Mouse (Mus musculus) gastrocnemius, adult 18-20 months (tissue): ENCODE measurements around the gene Dntt. TPM values are rescaled to one million over a fixed set of nuclear protein-coding genes. Genes with fewer than 3 reads are reported as not detected.

ENCODE experiments used
- total RNA-seq, 2 experiments: library from RNA; stranded (reverse); gene quantifications; 2 replicates each; pipeline ENCODE4 v1.2.3; 2021

The Dntt gene
- total RNA-seq, 2 experiments from 2014 or later, result not detected

Other genes starting within 250 kb of the Dntt start
- gene Ccnj, start 198.0 kb upstream of the Dntt start, total RNA-seq, result 1 to 10 TPM; 2.6 to 2.7 TPM
- gene Zfp518a, start 134.6 kb upstream of the Dntt start, total RNA-seq, result 1 to 10 TPM; 5.0 to 6.2 TPM
- gene Blnk, start 34.7 kb upstream of the Dntt start, total RNA-seq, result 1 to 10 TPM; 1.1 to 1.2 TPM
- gene Opalin, start 47.8 kb downstream of the Dntt start, total RNA-seq, result not detected
- under 1 TPM; 0.07 TPM for gene Tll2, start 177.6 kb downstream of the Dntt start, total RNA-seq
- 10 to 100 TPM; 58.8 to 65.0 TPM for gene Tm9sf3, start 234.7 kb downstream of the Dntt start, total RNA-seq